Mouse (Mus musculus): ENCODE measurements around the gene Pidd1. TPM values are rescaled to one million over a fixed set of nuclear protein-coding genes. Genes with fewer than 3 reads are reported as not detected.

Pidd1 gene
- total RNA-seq, 2 experiments from 2014 or later: 0.21 to 0.42 TPM

GRCm38 (mm10) chr7:141435856-141436522, 7.8 kb downstream of the Pidd1 start:
- no peak for DNase-seq

GRCm38 (mm10) chr7:141435129-141435855, 8.5 kb downstream of the Pidd1 start:
- DNase-seq: peak; percentile 80 to 84

GRCm38 (mm10) chr7:141434464-141434863, 9.4 kb downstream of the Pidd1 start:
- DNase-seq: peak; percentile 64 to 73

GRCm38 (mm10) chr7:141433517-141434400, 10.1 kb downstream of the Pidd1 start:
- DNase-seq: no peak

- DNase-seq: peak; percentile 73 to 87
Measured at GRCm38 (mm10) chr7:141432741-141433516, 10.9 kb downstream of the Pidd1 start.

- DNase-seq: peak; percentile 64 to 69
Measured at GRCm38 (mm10) chr7:141432186-141432611, 11.6 kb downstream of the Pidd1 start.

- DNase-seq: no peak
Measured at GRCm38 (mm10) chr7:141431434-141432185, 12.2 kb downstream of the Pidd1 start.

GRCm38 (mm10) chr7:141430585-141431240, 13.1 kb downstream of the Pidd1 start:
- DNase-seq: no peak

- DNase-seq: no peak
Measured at GRCm38 (mm10) chr7:141429840-141430584, 13.8 kb downstream of the Pidd1 start.

GRCm38 (mm10) chr7:141429310-141429709, 14.5 kb downstream of the Pidd1 start, which contains the start of gene Cend1:
Gene Cend1 (minus strand): TSS chr7:141429491.
- DNase-seq: peak; percentile 62 to 64

GRCm38 (mm10) chr7:141428701-141429100, 15.1 kb downstream of the Pidd1 start:
- no peak for DNase-seq

GRCm38 (mm10) chr7:141426948-141427730, 16.7 kb downstream of the Pidd1 start:
- DNase-seq: no peak

GRCm38 (mm10) chr7:141423811-141424210, 20.0 kb downstream of the Pidd1 start:
- DNase-seq: no peak

- DNase-seq: no peak
Measured at GRCm38 (mm10) chr7:141420030-141420702, 23.7 kb downstream of the Pidd1 start.

GRCm38 (mm10) chr7:141418970-141419369, 24.9 kb downstream of the Pidd1 start:
- no peak for DNase-seq

GRCm38 (mm10) chr7:141417731-141418681, 25.8 kb downstream of the Pidd1 start:
- DNase-seq: no peak

Data from heart, adult 18-20 months (tissue).